Mouse (Mus musculus) neural tube, embryonic 12.5 days (tissue): ENCODE measurements around the gene Pdilt. TPM values are rescaled to one million over a fixed set of nuclear protein-coding genes. Genes with fewer than 3 reads are reported as not detected.

Source experiments
- ATAC-seq: fragments of 200-750 bp; cut with Nextera tagmentation; 2 replicates; pipeline ENCODE4 v1.8.0; 2017; ENCODE audit warnings: low read depth, mild to moderate bottlenecking, moderate TSS enrichment, moderate library complexity; ENCODE audit not compliant: low FRiP score
- H3K27ac ChIP-seq: fragments of 300-500 bp; sonication (generic); 2 replicates; pipeline ENCODE4 v1.5.1; 2016
- H3K27me3 ChIP-seq: fragments of 300-500 bp; sonication (generic); replicated peaks from 2 replicates; pipeline ENCODE4 v1.6.1; 2016; ENCODE audit warnings: mild to moderate bottlenecking
- H3K36me3 ChIP-seq: fragments of 300-500 bp; sonication (generic); 2 replicates; pipeline ENCODE4 v1.6.1; 2016; ENCODE audit warnings: mild to moderate bottlenecking
- H3K4me1 ChIP-seq: fragments of 300-500 bp; sonication (generic); 2 replicates; pipeline ENCODE4 v1.6.1; 2016
- H3K4me2 ChIP-seq: fragments of 300-500 bp; sonication (generic); replicated peaks from 2 replicates; pipeline ENCODE4 v1.6.1; 2016; ENCODE audit warnings: mild to moderate bottlenecking
- H3K4me3 ChIP-seq: fragments of 300-500 bp; sonication (generic); 2 replicates; pipeline ENCODE4 v1.5.1; 2016
- H3K9ac ChIP-seq: fragments of 300-500 bp; sonication (generic); 2 replicates; pipeline ENCODE4 v1.6.1; 2016; ENCODE audit warnings: mild to moderate bottlenecking
- H3K9me3 ChIP-seq: fragments of 300-500 bp; sonication (generic); 2 replicates; pipeline ENCODE4 v1.6.1; 2016; ENCODE audit warnings: mild to moderate bottlenecking
- WGBS: fragments of 180-500 bp; shearing (Covaris S2); methylation state at CpG from one replicate; pipeline ENCODE4 v1.1.7; 2016; 5-methylcytosine and 5-hydroxymethylcytosine counted together
- polyA plus RNA-seq: library from polyadenylated mRNA; unstranded; fragments of >200 nt; fragmentation: Nextera tagmentation; extraction: Ambion mirVana; gene quantifications from 2 replicates; pipeline ENCODE4 v1.2.1, GENCODE M21; 2016

The Pdilt gene
- polyA plus RNA-seq, 1 experiment from 2014 or later: 0.41 TPM

GRCm38 (mm10) chr7:119486683-119487082, 36.6 kb downstream of the Pdilt start:
- Histone ChIP-seq H3K9me3 (no peaks in the 10 kb centered on the region), H3K4me3 (no peak overlapping the region), H3K27ac (no peak overlapping the region), H3K27me3 (no peaks in the 10 kb centered on the region), H3K9ac (no peak overlapping the region), H3K4me2 (no peak overlapping the region), H3K4me1 (no peaks in the 10 kb centered on the region), H3K36me3 (no peaks in the 10 kb centered on the region)
- WGBS: 87% methylated on average over 5 of the region's 5 CpGs
- no peak for ATAC-seq

- H3K27ac ChIP-seq: no peak overlapping the region
- no peaks in the 10 kb centered on the region for H3K36me3 ChIP-seq
- no peaks in the 10 kb centered on the region for H3K27me3 ChIP-seq
- no peak overlapping the region for H3K9ac ChIP-seq
- H3K4me1 ChIP-seq: no peaks in the 10 kb centered on the region
- ATAC-seq: no peak
- no peak overlapping the region for H3K4me3 ChIP-seq
- no peaks in the 10 kb centered on the region for H3K9me3 ChIP-seq
- WGBS: 87% methylated on average over 4 of the region's 4 CpGs
- H3K4me2 ChIP-seq: no peak overlapping the region
Measured at GRCm38 (mm10) chr7:119484154-119484553, 39.1 kb downstream of the Pdilt start.

- Histone ChIP-seq H3K4me2 (no peak within 1 kb of the TSS), H3K9me3 (no peaks in the 10 kb centered on the region), H3K27ac (no peak within 1 kb of the TSS), H3K4me3 (no peak within 1 kb of the TSS), H3K4me1 (no peaks in the 10 kb centered on the region), H3K9ac (no peak within 1 kb of the TSS), H3K36me3 (no peaks in the 10 kb centered on the region), H3K27me3 (no peaks in the 10 kb centered on the region)
- ATAC-seq: no peak
Measured at GRCm38 (mm10) chr7:119479256-119479655, 44.0 kb downstream of the Pdilt start, which contains the start of gene Umod. Umod (minus strand) TSS chr7:119479282.

GRCm38 (mm10) chr7:119476500-119477389, 46.5 kb downstream of the Pdilt start:
- Histone ChIP-seq H3K9ac (no peak overlapping the region), H3K4me2 (no peak overlapping the region), H3K27me3 (no peaks in the 10 kb centered on the region), H3K36me3 (no peaks in the 10 kb centered on the region), H3K4me3 (no peak overlapping the region), H3K9me3 (no peaks in the 10 kb centered on the region), H3K27ac (no peak overlapping the region), H3K4me1 (no peaks in the 10 kb centered on the region)
- 79% methylated on average over 33 of the region's 33 CpGs for WGBS
- no peak for ATAC-seq

- no peak within 1 kb of the TSS for H3K4me3 ChIP-seq
- no peak for ATAC-seq
- no peaks in the 10 kb centered on the region for H3K27me3 ChIP-seq
- no peak within 1 kb of the TSS for H3K27ac ChIP-seq
- no peaks in the 10 kb centered on the region for H3K36me3 ChIP-seq
- 93% methylated on average over 6 of the region's 6 CpGs for WGBS
- no peaks in the 10 kb centered on the region for H3K9me3 ChIP-seq
- H3K4me2 ChIP-seq: no peak within 1 kb of the TSS
- no peak within 1 kb of the TSS for H3K9ac ChIP-seq
- H3K4me1 ChIP-seq: no peaks in the 10 kb centered on the region
Measured at GRCm38 (mm10) chr7:119459185-119459584, 64.1 kb downstream of the Pdilt start, which contains the start of gene Gp2. Gp2 (minus strand) TSS chr7:119459285.

- Histone ChIP-seq H3K36me3 (no peaks in the 10 kb centered on the region), H3K27me3 (no peaks in the 10 kb centered on the region), H3K9me3 (no peaks in the 10 kb centered on the region), H3K4me3 (no peak overlapping the region), H3K27ac (no peak overlapping the region), H3K4me2 (no peak overlapping the region), H3K4me1 (no peaks in the 10 kb centered on the region), H3K9ac (no peak overlapping the region)
- ATAC-seq: no peak
- 75% methylated on average over 7 of the region's 7 CpGs for WGBS
Measured at GRCm38 (mm10) chr7:119454192-119454591, 69.1 kb downstream of the Pdilt start.

GRCm38 (mm10) chr7:119443849-119444248, 79.4 kb downstream of the Pdilt start:
- 77% methylated on average over 4 of the region's 4 CpGs for WGBS
- Histone ChIP-seq H3K9ac (no peak overlapping the region), H3K27me3 (no peaks in the 10 kb centered on the region), H3K27ac (no peak overlapping the region), H3K9me3 (no peaks in the 10 kb centered on the region), H3K36me3 (no peaks in the 10 kb centered on the region), H3K4me2 (no peak overlapping the region), H3K4me3 (no peak overlapping the region), H3K4me1 (no peaks in the 10 kb centered on the region)
- no peak for ATAC-seq

GRCm38 (mm10) chr7:119441938-119442337, 81.4 kb downstream of the Pdilt start:
- Histone ChIP-seq H3K36me3 (no peaks in the 10 kb centered on the region), H3K4me3 (no peak overlapping the region), H3K27ac (no peak overlapping the region), H3K27me3 (no peaks in the 10 kb centered on the region), H3K4me2 (no peak overlapping the region), H3K4me1 (no peaks in the 10 kb centered on the region), H3K9ac (no peak overlapping the region), H3K9me3 (no peaks in the 10 kb centered on the region)
- ATAC-seq: no peak
- WGBS: 81% methylated on average over 1 of the region's 1 CpGs

Other genes starting within 250 kb of the Pdilt start
- not detected in 2 replicates for gene Gp2, start 64.2 kb downstream of the Pdilt start, polyA plus RNA-seq
- gene Umod, start 44.2 kb downstream of the Pdilt start, polyA plus RNA-seq: not detected in 2 replicates
- not detected in 2 replicates for gene Acsm5, start 4.0 kb downstream of the Pdilt start, polyA plus RNA-seq
- not detected in 2 replicates for gene Acsm2, start 30.9 kb upstream of the Pdilt start, polyA plus RNA-seq
- gene Acsm1, start 83.5 kb upstream of the Pdilt start, polyA plus RNA-seq: not detected in 2 replicates
- gene Acsm4, start 166.5 kb upstream of the Pdilt start, polyA plus RNA-seq: not detected in 2 replicates
- gene Thumpd1, start 197.3 kb upstream of the Pdilt start, polyA plus RNA-seq: 81.3 and 86.5 TPM in 2 replicates
- gene Acsm3, start 237.4 kb upstream of the Pdilt start, polyA plus RNA-seq: 0.09 and 0.16 TPM in 2 replicates